Mouse (Mus musculus) naive thymus-derived CD4-positive, alpha-beta T cell, adult 2 months (primary cell): ENCODE results near the gene Gm20481.
"Not testable (repeated sequence)": the region's sequence is repeated elsewhere in the genome, so short reads cannot be mapped to it uniquely, and the experiment has no call there.

ENCODE experiments used
- DNase-seq: peaks from one replicate; pipeline ENCODE4 v3.0.0-alpha.2; 2011; ENCODE audit warnings: low read depth

Gm20481 gene

DNA sequence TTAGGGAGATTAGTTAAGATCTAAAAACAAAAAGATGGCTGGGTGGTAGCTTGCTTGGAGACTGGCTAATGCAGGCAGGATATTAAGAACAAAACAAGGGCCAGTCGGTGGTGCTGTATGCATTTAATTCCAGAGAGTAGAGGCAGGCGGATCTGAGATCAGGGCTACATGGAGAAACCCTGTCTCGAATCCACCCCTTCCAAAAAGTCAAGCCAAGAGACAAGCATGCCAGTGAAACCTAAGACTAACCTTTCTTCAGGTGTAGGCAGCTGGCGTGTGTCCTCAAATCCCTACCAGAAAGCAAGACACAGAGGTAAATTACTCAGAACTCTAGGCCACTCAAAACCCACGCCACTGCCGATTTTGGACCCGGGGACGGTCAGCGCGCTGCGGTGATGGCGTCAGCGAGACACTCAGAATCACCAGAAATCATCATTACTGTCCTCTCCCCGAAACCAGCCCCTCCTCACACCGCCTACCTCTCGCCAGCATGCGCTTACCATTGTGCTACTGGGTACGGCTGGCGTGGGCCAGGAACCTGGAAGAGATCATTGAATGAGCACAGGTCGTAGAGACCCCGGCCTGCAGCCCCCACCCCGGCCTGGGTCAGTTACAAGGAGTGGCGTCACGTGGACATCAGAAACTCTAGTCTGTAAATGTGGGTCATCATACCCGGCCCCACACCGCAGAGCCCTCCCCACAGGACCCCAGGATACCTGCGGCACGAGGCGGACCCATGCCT is 17.9 kb upstream of the Gm20481 start:
- no peak for DNase-seq

DNA sequence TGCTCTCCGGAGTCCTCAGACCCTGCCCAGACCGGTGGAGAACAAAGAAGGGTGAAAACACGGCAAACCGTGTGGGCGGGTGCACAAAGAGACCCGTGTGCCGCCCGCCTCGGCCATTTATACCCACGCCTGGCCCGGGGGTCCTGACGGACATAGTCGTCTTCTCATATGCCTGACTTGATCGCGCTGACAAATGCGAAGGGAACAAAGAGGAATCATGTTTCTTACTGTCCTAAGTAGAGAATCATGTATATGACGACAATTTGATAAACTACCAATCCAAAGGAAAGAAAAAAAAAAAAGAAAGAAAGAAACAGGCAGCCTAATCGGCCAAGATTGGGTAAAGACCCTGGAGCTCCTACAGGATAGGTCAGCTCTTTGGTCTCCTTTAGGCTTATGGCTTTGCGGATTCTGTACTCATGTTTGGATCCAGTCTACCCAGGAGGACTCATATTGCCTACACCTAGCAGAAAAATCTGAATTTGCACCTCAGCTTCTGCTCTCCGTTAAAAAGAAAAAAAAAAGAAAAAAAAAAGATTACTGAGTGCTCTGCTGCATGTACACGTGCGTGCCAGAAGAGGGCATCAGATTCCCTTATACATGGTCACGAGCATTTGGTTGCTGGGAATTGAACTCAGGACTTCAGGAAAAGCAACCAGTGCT is 17.2 kb upstream of the Gm20481 start:
- DNase-seq = peak; percentile 86

DNA sequence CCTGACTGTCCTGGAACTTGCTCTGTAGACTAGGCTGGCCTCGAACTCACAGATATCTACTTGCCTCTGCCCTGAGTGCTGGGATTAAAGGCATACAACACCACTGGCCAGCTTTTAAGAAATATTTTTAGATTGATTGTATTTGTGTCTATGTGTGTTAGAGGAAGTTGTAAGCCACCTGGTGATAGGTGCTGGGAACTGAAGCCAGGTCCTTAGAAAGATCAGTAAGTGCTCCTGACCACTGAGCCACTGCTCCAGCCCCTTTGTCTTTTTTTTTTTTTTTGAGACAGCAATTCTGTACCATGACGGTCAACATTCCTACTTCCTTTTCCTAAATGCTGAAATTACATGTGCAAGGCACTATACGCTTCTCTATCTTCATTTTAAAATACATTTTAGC is 16.5 kb upstream of the Gm20481 start:
- DNase-seq = no peak

DNA sequence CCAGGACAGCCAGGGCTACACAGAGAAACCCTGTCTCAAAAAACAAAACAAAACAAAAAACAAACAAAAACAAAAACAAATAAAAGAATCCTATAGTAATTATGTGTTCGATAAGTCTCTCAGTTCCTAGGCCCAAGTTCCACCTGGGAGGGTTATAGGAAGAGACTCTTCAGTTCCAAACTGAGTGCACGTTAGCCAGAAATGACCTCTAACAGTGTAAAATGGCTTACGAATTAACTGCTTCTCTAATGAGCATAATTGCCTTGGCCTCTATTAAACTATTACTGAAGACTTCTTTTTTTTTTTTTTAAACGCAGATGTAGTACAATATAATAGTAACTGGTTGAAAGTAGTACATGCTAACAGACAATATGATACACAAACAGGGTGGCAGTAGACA is 15.8 kb upstream of the Gm20481 start:
- DNase-seq = no peak

DNA sequence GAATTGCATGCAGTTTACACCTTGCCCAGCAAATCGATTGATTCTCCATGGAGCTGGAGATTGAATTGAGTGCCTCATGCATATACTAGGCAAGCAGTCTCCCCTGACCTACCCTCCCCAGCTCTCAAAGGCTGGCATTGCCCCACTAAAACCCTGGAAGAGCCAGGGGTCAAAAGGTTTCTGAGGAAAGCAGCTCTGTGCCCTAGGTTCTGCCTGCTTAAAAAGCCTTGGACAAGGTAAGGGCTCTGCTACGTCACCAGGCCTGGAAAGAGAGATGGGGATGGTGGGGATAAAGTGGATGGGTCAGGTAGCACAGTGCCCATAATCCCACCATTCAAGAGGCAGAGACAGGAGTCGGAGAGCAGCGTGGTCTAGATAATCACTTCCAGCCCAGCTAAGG is 14.9 kb upstream of the Gm20481 start:
- peak; percentile 28 for DNase-seq

DNA sequence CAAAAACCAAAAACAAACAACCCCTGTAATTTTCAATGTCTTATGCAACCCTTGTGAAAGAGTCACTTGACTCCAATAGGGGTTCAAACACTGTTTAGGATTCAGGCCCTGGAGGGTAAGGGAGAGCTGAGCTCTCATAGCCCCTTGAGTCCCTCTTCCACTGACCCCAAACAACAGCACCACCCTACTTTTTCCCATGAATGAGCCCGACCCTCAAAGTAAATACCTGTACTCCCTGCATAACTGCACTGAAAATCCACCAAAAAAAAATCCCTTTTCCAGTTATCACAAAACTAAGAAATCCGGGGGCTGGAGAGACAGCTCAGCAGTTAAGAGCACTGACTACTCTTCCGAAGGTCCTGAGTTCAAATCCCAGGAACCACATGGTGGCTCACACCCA is 13.8 kb upstream of the Gm20481 start:
- peak; percentile 26 for DNase-seq

DNA sequence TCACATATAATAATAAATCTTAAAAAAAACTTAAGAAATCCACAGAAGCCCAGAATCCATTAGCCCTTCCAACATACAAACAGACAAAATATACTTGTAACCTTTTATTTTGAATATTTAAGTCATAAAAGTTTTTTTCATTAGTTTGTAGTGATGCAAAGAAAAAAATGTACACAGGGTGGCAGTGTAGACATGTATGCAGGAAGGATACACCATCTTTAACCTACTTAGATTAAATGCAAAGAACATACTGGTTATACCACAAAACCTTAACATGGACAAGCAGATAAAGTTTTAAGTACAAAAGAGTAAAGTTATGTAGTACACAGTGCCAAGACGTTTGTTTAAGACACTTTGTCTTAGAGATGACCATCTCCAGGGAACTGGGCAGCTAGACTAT is 13.4 kb upstream of the Gm20481 start:
- peak; percentile 67 for DNase-seq

DNA sequence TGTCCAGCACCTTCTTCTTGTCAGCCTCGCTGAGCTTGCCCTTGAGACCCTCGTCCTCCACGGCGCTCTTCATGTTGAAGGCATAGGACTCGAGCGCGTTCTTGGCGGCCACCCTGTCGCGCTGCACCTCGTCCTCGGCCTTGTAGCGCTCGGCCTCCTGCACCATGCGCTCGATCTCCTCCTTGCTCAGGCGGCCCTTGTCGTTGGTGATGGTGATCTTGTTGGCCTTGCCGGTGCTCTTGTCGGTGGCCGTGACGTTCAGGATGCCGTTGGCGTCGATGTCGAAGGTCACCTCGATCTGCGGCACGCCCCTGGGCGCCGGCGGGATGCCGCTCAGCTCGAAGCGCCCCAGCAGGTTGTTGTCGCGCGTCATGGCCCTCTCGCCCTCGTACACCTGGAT is 12.4 kb upstream of the Gm20481 start:
- DNase-seq = peak; percentile 16

DNA sequence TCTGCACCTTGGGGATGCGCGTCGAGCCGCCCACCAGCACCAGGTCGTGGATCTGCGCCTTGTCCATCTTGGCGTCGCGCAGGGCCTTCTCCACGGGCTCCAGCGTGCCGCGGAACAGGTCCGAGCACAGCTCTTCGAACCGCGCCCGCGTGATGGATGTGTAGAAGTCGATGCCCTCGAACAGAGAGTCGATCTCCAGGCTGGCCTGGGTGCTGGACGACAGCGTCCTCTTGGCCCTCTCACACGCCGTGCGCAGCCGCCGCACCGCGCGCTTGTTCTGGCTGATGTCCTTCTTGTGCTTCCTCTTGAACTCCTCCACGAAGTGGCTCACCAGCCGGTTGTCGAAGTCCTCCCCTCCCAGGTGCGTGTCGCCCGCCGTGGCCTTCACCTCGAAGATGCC is 11.7 kb upstream of the Gm20481 start:
- DNase-seq = not testable (repeated sequence)

DNA sequence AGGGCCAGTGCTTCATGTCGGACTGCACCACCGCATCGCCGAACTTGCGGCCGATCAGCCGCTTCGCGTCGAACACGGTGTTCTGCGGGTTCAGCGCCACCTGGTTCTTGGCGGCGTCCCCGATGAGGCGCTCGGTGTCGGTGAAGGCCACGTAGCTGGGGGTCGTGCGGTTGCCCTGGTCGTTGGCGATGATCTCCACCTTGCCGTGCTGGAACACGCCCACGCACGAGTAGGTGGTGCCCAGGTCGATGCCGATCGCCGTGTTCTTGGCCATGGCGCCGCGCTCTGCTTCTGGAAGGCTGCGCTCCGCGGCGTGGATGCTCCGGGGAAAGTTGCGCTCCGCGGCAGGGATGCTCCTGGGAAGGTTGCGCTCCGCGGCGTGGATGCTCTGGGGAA is 11.0 kb upstream of the Gm20481 start:
- not testable (repeated sequence) for DNase-seq

DNA sequence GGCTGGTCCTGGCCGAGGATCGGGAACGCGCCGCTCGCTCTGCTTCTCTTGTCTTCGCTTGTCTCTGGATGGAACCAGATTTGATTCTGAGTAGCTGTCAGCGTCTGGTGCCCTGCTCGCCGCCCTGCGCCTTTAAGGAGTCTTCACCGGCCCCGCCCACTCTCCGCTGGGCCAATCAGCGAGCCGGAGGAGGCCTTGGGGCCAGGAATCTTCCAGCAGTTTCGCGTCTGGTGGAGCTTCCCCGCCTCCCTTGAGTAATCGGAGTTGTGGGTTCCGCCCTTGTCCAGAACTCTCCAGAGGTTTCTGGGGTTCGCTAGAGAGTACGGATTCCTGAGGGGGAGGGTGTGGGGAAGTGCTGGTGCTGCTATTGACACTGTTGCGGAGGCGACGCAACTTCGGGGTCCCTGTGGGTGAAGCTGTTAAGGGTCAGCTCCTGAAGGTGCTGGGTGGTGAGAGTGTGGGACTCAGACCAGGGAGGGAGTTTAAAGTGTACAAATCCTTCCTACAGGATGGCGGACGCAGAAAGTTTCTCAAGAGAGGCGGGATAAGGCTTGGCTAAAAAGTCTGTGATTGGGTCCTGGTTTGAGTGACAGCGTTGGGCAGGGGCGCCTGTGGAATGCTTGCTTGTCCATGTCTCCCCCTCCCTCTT is 10.5 kb upstream of the Gm20481 start, which contains the start of gene Hspa1b:
Gene Hspa1b, minus strand, starts transcription at position 109 of the 649 bp plus-strand sequence.
- DNase-seq = peak; percentile 83

DNA sequence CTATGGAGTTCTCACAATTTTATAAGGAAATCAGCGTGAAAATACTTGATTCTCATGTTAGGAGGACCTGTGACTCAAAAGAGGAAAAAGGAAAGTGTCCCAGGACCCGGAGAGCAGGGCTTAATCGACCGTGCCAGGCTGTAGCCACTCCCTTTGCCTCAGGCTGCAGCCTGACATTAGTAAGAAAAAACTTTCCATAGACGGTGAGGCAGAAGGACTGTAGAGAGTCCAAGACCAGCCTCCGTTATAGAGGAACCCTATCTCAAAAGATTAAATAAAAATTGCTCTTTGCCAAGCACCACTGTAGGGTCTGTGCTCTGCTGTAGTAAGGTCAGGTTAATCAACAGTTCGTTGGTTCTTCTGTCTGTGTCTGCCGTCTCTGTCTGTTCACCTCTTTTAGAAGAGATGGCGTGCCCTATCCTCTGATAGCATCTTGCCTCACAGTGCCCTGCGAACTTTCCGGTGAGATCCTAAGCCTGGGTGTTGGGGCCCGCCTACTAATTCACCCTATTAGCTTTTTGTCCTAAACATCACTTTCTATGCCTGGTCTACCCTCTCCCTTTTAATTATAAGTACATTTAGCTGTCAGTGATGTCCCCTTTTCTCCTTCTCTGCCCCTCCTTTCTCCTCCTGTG is 9.7 kb upstream of the Gm20481 start:
- DNase-seq = no peak

DNA sequence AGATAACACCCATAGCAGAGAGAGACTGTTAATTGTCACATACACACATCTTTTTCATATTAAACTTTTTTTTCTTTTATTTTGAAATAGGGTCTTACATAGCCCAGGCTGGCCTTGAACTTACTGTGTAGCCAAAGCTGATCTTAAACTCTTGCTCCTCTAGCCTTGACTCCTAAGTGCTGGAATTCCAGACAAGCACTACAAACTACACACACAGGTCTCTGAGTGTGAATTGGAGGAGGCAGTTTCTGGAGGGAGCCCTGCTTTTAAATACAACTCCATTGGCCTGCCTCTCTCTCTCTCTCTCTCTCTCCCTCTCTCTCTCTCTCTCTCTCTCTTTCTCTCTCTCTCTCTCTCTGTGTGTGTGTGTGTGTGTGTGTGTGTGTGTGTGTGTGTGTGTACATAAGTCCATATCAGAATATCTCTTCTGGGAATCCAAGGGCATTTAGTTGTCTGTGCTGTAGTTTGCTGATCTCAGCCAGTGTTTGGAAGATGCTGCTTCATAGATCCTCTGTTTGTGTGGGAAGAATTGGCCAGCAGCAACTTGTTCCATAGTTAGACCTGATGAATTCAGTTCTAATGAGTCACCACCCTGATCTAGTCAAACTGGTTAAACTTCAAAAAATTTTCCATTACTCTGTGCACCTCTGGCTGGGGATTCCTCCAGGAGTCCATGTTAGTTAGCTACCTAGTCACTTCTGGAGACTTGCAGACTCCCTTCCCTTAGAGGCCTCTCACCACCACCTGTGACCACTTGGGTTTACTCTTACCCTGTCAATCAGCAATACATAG is 8.8 kb upstream of the Gm20481 start:
- no peak for DNase-seq

DNA sequence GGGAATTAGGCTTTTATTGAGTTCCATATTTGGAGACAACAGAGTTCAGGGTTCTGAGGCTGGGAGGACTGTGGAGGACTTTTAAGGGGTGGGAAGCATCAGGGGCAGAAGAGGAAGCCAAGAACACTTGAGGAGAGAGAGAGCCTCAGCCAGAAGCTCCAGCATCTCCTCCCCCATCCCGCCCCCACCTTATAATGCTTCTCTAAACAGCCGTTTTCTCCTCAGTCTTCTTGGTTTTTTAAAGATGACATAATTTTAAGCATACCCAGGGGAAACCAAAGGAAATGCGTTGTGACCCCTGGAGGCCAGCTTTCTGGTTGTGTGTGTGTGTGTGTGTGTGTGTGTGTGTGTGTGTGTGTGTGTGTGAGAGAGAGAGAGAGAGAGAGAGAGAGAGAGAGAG is 7.6 kb upstream of the Gm20481 start:
- no peak for DNase-seq

DNA sequence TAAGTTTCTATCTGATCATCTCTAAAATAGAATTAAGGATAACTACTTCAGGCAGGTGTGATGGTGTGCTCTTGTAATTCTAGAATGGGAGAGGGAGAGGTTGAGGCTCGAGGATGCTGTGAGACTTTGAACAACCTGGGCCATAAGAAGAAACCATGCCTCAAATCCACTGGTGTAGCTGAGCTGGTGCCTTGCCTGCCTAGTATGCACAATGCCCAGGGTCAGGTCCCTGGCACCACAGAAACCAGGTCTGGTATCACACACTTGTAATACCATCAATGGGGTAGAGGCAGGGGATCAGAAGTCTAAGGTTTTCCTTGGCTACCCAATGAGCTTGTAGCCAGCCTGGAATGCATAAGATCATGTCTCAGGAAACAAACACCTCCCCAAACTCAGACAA is 6.9 kb upstream of the Gm20481 start:
- DNase-seq = no peak

DNA sequence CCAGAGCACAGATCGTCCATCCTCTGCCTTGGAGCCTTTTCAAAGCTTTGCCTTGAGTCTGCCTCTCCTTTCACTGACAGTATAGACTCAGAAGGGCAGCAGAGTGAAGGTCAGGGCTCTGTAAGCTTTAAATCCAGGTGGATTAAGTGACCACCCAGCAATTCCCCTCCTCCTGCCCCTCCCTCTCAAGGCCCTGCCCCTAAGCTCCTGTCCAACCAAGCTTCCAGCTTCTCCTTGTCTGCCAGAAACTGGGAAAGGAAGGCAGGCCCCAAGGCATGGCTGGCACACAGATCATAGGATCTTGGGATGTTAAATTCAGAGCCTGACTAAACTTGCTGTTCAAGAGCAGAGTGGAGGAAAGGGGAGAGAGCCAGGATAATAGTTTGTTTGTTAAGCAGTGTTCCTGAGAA is 5.1 kb upstream of the Gm20481 start:
- no peak for DNase-seq

DNA sequence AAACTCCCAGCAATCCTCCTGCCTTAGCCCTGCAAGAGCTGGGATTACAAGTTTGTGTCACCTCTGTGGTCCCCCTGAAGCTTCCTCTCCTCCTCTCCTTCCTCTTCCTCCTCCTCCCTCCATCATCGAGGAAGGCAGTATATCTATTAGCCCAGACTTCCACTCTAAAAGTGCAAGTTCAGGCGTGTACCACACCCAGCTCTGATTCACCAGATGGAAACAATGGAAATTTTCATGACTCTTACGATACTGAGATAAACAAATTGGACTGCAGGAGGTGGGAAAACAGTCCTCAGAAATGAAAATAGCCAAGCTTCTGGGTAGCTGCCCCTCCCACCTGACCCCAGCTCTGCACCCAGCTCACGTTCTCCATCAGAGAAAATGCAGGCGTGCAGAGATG is 4.1 kb upstream of the Gm20481 start:
- DNase-seq = no peak

DNA sequence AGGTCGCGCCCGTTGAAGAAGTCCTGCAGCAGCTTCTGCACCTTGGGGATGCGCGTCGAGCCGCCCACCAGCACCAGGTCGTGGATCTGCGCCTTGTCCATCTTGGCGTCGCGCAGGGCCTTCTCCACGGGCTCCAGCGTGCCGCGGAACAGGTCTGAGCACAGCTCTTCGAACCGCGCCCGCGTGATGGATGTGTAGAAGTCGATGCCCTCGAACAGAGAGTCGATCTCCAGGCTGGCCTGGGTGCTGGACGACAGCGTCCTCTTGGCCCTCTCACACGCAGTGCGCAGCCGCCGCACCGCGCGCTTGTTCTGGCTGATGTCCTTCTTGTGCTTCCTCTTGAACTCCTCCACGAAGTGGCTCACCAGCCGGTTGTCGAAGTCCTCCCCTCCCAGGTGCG is 1.1 kb downstream of the Gm20481 start:
- DNase-seq = not testable (repeated sequence)

DNA sequence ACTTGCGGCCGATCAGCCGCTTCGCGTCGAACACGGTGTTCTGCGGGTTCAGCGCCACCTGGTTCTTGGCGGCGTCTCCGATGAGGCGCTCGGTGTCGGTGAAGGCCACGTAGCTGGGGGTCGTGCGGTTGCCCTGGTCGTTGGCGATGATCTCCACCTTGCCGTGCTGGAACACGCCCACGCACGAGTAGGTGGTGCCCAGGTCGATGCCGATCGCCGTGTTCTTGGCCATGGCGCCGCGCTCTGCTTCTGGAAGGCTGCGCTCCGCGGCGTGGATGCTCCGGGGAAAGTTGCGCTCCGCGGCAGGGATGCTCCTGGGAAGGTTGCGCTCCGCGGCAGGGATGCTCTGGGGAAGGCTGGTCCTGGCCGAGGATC is 2.0 kb downstream of the Gm20481 start:
- not testable (repeated sequence) for DNase-seq

DNA sequence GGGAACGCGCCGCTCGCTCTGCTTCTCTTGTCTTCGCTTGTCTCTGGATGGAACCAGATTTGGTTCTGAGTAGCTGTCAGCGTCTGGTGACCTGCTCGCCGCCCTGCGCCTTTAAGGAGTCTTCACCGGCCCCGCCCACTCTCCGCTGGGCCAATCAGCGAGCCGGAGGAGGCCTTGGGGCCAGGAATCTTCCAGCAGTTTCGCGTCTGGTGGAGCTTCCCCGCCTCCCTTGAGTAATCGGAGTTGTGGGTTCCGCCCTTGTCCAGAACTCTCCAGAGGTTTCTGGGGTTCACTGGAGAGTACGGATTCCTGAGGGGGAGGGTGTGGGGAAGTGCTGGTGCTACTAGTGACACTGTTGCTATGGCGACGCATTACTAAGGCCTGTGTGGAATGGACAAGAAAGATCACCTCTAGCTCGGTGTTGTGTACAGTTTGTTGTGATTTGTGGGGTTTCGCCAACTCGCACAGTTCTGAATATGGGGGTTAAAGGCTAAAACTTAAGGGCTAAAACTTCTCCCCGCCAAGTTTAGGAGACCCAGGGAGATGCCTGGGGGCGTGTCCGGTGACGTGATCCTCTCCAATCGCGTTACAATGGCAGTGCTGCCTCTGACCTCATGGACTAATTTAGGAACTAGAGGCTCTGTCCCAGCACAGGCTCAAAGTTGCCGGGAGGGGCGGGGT is 2.5 kb downstream of the Gm20481 start, which contains the start of the genes Hspa1a and Hspa1l:
Gene Hspa1a, minus strand, starts transcription at position 88 of the 681 bp plus-strand sequence.
Gene Hspa1l, plus strand, starts transcription at position 635 of the 681 bp plus-strand sequence.
- peak; percentile 82 for DNase-seq
